Mouse (Mus musculus) heart, postnatal 10 days (tissue): ENCODE measurements at regions not wholly inside any gene's neighbourhood (a gene's known extent, or its start where the extent isn't known, plus 50 kb on each side); places are given as distances from the start of the nearest gene placed in this dataset.
A peak's percentile ranks its signal among the peaks of the same experiment; 100 is the strongest.

ENCODE experiments used
- DNase-seq, 2 experiments: peaks; one replicate each; pipeline ENCODE4 v3.0.0; 2021
- intact Hi-C: fragments of 180-260 bp; cut with DNase I; formaldehyde crosslinking; loops from one replicate; pipeline ENCODE4 v1.15.1; 2025

- no peak for DNase-seq
- intact Hi-C loops, result no loop called here
Observed at GRCm38 (mm10) chr2:80231891-80232290, 60.4 kb upstream of the Prdx6b start.

- intact Hi-C loops, result no loop called here
- DNase-seq, result no peak
Observed at GRCm38 (mm10) chr2:80205074-80205727, 75.9 kb upstream of the Pde1a start.

DNA sequence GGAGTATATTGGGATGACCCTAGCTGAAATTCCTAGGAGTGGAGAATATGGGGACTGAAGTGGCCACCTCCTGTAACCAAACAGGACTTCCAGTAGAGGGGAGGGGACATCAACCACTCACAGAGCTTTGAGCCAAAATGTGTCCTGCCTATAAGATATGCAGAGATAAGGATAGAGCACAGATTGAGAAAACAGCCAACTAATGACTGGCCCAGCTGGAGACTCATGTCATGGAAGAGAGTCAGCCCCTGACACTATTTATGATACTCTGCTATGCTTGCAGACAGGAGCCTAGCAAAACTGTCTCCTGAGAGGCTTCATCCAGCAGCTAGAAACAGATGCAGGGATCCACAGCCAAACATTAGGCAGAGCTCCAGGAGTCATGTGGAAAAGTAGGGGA is 74.2 kb upstream of the Pde1a start:
- intact Hi-C loops, result no loop called here
- DNase-seq, result peak; percentile 23 to 42

DNA sequence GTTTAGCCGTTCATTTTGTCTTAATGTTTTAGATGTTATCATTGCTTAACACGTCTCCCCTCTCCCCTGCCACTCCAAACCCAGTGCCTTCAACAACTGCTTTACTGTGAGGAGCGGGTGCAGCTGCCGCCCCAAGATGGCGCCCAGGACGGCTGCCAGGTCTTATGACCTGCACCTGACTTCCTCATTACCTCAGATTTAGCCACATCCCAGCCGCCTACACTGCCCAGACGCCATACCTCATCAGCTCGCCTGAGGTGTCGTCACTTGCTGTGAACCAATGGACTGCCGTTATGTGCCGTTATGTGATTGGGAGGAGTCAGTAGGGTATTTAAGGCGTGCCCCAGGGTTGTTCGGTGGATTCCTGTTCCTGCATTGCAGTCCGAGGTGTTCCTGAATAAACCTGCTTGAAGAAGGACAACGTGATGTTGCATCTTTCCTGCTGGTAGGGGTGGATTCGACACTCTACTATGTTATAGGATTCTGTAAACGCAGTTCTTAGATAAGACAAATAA is 66.7 kb upstream of the Pde1a start:
- intact Hi-C loops, result no loop called here
- no peak for DNase-seq

- DNase-seq, result no peak
- intact Hi-C loops, result no loop called here
Observed at GRCm38 (mm10) chr2:80188374-80188773, 59.1 kb upstream of the Pde1a start.

- DNase-seq, result no peak
- intact Hi-C loops, result no loop called here
Observed at GRCm38 (mm10) chr2:80186867-80187266, 57.6 kb upstream of the Pde1a start.
